Mouse (Mus musculus) layer of hippocampus, adult 18-20 months (tissue): ENCODE results near the gene Cops2. TPM values are rescaled to one million over a fixed set of nuclear protein-coding genes. Genes with fewer than 3 reads are reported as not detected.

ENCODE experiments used
- DNase-seq, 2 experiments: peaks; one replicate each; pipeline ENCODE4 v3.0.0; 2022; ENCODE audit warnings: low spot score in 2 of 2
- total RNA-seq, 2 experiments: library from RNA; stranded (reverse); gene quantifications; 2 replicates each; pipeline ENCODE4 v1.2.3; 2021

Cops2 gene
- total RNA-seq, 2 experiments from 2014 or later = 112 to 119 TPM

- no peak for DNase-seq
Observed at GRCm38 (mm10) chr2:125827898-125828297, 31.0 kb downstream of the Cops2 start.

- no peak for DNase-seq
Observed at GRCm38 (mm10) chr2:125826201-125826600, 32.7 kb downstream of the Cops2 start.

DNA sequence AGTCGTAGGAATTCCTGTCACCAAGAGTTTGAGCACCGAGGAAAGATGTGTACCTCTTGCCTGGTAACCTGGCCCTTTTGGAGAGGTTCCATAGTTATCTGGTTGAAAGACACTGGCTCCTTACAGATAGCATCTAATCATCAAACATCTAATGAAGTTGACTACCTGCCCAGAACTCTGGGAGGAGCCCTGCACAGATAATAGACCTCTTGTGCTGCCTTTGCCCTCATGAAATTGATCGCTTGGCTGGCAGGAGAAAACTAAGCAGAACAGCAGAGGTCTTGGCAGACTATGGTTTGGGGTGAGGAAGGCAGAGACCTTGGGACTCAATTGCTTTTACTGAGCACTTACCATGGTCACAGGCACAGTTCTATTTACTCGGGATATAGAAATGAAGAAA is 38.5 kb downstream of the Cops2 start:
- no peak for DNase-seq

GRCm38 (mm10) chr2:125813972-125814595 is 44.9 kb downstream of the Cops2 start:
- no peak for DNase-seq

DNA sequence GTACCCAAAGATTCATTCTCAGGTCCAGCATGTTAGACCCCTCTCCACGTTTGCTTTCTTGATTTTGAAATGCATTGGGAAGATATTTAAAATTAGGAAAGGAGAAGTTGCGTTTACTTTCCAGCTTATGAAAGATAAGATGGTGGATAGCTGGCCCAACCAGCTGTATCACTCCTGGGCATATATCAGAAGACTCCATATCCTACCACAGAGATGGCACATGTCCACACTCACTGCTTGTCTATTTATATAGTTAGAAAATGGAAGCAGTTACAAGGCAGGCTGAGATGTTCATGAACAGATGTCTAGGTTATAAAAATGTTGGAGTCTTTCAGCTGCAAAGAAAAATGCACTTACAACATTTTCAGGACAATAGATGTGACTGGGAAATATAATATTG is 47.6 kb downstream of the Cops2 start:
- DNase-seq = no peak

DNA sequence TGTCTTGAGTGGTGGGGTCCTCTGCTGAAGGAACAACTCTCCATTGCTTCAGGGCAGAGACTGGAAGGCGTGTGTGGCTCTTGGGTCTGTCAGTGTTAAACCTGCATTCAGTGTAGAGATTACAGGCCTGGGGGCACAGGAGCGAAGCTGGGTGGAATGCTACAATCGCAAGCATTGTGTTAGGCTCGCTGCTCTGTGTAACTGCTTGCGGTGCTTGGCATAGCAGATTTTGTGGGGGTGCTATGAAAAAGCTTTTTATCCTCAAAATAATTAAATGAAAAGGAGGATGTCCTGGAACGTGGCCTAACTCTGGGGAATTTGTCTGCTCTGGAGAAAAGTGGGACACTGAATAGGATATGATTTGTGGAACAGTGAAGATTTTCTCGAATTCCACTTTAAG is 49.4 kb downstream of the Cops2 start:
- DNase-seq = peak; percentile 62 to 87

GRCm38 (mm10) chr2:125805826-125806225 is 53.1 kb downstream of the Cops2 start:
- no peak for DNase-seq

DNA sequence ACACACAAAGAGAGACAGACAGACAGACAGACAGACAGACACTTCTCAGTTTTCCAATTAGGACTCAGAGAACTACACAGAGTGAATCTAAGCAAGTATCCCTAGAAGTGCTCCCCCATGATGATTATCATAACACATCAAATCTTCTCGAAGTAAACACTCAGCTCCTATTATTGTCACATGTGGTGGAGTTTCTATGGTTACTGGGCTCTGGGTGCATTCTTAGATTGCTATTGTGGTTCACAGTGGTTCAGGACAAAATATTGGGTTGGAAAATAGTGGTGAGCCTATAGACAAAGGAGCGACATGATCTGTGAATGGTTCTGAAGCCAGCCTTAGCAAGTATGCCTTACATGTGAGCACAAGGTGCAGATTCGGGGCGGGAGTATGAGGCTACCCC is 57.0 kb downstream of the Cops2 start:
- peak in 1 of 2 experiments; percentile 37 for DNase-seq

- no peak for DNase-seq
Observed at GRCm38 (mm10) chr2:125801038-125801437, 57.9 kb downstream of the Cops2 start.

- no peak for DNase-seq
Observed at GRCm38 (mm10) chr2:125800428-125800827, 58.5 kb downstream of the Cops2 start.

DNA sequence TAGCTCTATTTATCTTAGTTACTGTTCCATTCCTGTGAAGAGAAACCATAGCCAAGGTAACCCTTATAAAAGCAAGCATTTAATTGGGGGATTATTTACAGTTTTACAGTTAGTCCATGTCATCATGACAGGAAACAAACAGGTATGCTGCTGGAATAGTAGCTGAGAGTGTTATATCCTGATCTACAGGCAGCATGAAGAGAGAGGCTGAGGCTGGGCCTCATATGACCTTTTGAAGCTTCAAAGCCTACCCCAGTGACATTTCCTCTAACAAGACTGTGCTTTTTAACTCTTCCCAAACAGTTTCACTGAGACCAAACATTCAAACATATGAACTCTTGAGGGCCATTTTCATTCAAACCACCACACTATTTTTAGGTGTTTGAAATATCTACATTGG is 61.1 kb downstream of the Cops2 start:
- no peak for DNase-seq

- no peak for DNase-seq
Observed at GRCm38 (mm10) chr2:125795118-125795517, 63.8 kb downstream of the Cops2 start.

GRCm38 (mm10) chr2:125794166-125794565 is 64.8 kb downstream of the Cops2 start:
- DNase-seq = no peak

- no peak for DNase-seq
Observed at GRCm38 (mm10) chr2:125792879-125793261, 66.1 kb downstream of the Cops2 start.

GRCm38 (mm10) chr2:125792144-125792878 is 66.6 kb downstream of the Cops2 start:
- DNase-seq = no peak

GRCm38 (mm10) chr2:125791485-125791885 is 67.5 kb downstream of the Cops2 start:
- DNase-seq = no peak

DNA sequence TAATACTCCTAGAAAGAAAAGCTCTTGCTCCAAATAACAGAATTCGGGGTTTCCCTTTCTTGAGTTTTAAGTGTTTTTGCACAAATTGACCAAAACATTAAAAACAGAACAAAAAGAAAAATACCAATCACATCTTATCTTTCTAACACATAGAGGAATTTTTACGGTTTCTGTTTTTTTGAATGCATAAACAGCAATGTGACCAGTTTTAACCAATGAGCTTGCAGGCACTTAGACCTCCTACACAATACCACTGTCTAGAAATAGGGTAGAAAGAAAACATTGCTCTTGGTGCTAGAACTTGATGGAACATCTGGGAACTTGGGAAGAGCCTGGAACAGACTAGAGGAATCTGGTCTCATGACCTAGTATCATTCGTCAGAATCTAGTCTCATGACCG is 68.7 kb downstream of the Cops2 start:
- DNase-seq = no peak

DNA sequence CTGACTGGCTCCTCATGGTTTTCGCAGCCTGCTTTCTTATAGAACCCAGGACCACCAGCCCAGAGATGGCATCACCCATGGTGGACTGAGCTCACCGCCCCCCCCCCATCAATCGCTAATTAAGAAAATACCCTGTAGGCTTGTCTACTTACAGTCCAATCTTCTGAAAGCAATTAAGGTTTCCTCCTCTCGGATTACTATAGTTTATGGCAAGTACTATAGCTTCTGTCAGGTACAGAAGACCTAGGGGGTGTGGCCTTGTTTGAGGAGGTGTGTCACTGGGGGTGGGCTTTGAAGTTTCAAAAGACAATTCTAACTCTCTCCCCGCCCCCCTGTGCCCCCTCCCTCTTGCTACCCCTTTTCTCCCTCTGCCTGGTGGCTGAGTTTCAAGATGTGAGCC is 69.7 kb downstream of the Cops2 start:
- no peak for DNase-seq

DNA sequence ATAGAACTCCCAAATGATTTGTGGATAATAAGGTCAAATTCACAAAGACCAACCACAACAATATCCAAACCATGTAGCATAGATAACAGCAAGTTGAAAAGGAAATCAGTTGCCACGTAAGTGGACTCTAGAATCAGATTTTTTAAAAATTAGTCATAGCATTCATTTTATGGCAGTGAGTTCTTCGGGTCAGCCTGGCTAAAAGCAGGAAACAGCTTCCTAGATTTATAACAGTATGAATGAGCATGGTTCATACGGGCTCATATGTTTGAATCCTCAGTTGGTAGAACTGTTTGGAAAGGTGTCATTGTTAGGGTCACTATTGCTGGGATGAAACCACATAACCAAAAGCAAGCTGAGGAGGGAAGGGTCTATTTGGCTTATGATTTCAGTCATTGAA is 70.2 kb downstream of the Cops2 start:
- no peak for DNase-seq

DNA sequence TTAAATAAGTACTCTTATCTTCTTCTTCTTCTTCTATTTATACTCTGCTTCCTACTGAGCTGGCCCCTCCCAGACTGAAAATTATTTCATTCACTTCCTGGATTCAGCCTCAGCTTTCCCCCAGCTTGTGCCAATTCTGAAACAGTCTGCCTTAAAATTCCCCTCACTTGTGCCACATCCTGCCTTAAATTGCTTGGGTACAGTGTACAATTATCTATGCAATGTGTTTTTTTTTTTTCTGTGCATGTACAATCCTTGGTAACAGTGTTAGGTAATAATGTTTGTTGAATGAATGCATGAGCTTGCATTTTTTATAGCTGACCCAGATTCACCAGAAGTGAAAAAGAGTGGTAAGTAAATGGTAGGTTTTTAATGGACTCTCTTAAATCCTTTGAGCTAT is 70.6 kb downstream of the Cops2 start:
- no peak for DNase-seq

- DNase-seq = no peak
Observed at GRCm38 (mm10) chr2:125785021-125785420, 73.9 kb downstream of the Cops2 start.

DNA sequence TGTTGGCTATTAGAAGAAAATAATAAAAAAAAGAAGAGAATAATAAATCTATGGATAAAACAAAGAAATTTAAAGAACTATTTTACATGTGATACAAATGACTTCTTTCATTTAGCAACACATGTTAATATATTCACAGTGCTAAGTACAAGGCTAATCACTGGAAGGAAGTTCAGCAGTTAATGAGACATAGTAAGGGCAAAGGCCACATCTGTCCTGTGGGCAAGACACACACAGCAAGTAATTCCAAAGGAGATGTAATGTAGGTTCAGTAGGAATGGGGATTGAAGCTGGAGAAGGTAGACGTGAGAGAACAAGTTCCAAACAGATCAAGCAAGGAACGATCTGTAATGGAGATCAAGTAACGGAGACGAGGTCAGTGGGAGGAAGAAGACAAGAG is 74.5 kb downstream of the Cops2 start:
- DNase-seq = no peak

GRCm38 (mm10) chr2:125783868-125784267 is 75.1 kb downstream of the Cops2 start:
- DNase-seq = no peak
